Mouse (Mus musculus): ENCODE results near the gene Efhd2. TPM values are rescaled to one million over a fixed set of nuclear protein-coding genes. Genes with fewer than 3 reads are reported as not detected.
A peak's percentile ranks its signal among the peaks of the same experiment; 100 is the strongest.

Efhd2 gene
- total RNA-seq, 2 experiments from 2014 or later: 26.2 to 31.6 TPM

- DNase-seq: no peak
These were observed 15.4 kb downstream of the Efhd2 start for GRCm38 (mm10) chr4:141859351-141859750.

GRCm38 (mm10) chr4:141858501-141858900, 16.2 kb downstream of the Efhd2 start:
- DNase-seq: no peak

GRCm38 (mm10) chr4:141857422-141857930, 17.2 kb downstream of the Efhd2 start:
- peak; percentile 88 for DNase-seq

- DNase-seq: peak; percentile 70
These were observed 21.3 kb downstream of the Efhd2 start for GRCm38 (mm10) chr4:141853437-141853836.

- DNase-seq: no peak
These were observed 28.7 kb downstream of the Efhd2 start, which contains the start of gene Ctrc for GRCm38 (mm10) chr4:141845999-141846398. Gene Ctrc, minus strand, starts transcription at chr4:141846359.

- DNase-seq: no peak
These were observed 40.1 kb downstream of the Efhd2 start for GRCm38 (mm10) chr4:141834536-141835095.

GRCm38 (mm10) chr4:141833911-141834310, 40.8 kb downstream of the Efhd2 start:
- DNase-seq: no peak

- DNase-seq: no peak
These were observed 43.4 kb downstream of the Efhd2 start for GRCm38 (mm10) chr4:141831361-141831760.

GRCm38 (mm10) chr4:141830381-141830780, 44.3 kb downstream of the Efhd2 start:
- DNase-seq: no peak

- DNase-seq: no peak
These were observed 46.5 kb downstream of the Efhd2 start for GRCm38 (mm10) chr4:141828177-141828576.

GRCm38 (mm10) chr4:141827401-141827800, 47.3 kb downstream of the Efhd2 start:
- no peak for DNase-seq

- DNase-seq: no peak
These were observed 48.7 kb downstream of the Efhd2 start, which contains the start of gene Cela2a for GRCm38 (mm10) chr4:141826060-141826459. Gene Cela2a, minus strand, starts transcription at chr4:141826160.

- no peak for DNase-seq
These were observed 51.7 kb downstream of the Efhd2 start for GRCm38 (mm10) chr4:141822979-141823378.

GRCm38 (mm10) chr4:141822089-141822488, 52.6 kb downstream of the Efhd2 start:
- DNase-seq: peak; percentile 39

GRCm38 (mm10) chr4:141821178-141821577, 53.5 kb downstream of the Efhd2 start:
- no peak for DNase-seq

- no peak for DNase-seq
These were observed 55.4 kb downstream of the Efhd2 start for GRCm38 (mm10) chr4:141819316-141819715.

- no peak for DNase-seq
These were observed 55.9 kb downstream of the Efhd2 start for GRCm38 (mm10) chr4:141818861-141819260.

GRCm38 (mm10) chr4:141817706-141818105, 57.0 kb downstream of the Efhd2 start:
- DNase-seq: no peak

GRCm38 (mm10) chr4:141816776-141817655, 57.7 kb downstream of the Efhd2 start:
- DNase-seq: no peak

GRCm38 (mm10) chr4:141816267-141816666, 58.5 kb downstream of the Efhd2 start:
- DNase-seq: no peak

- DNase-seq: no peak
These were observed 63.3 kb downstream of the Efhd2 start for GRCm38 (mm10) chr4:141811375-141811774.

- no peak for DNase-seq
These were observed 63.7 kb downstream of the Efhd2 start for GRCm38 (mm10) chr4:141810975-141811374.

- no peak for DNase-seq
These were observed 64.8 kb downstream of the Efhd2 start for GRCm38 (mm10) chr4:141809850-141810464.

Measured in gastrocnemius, postnatal 10 days (tissue).